Mouse (Mus musculus): ENCODE measurements around the gene Zfp697. TPM values are rescaled to one million over a fixed set of nuclear protein-coding genes. Genes with fewer than 3 reads are reported as not detected.

The Zfp697 gene
- polyA plus RNA-seq, 1 experiment from 2014 or later = 9.2 TPM

GRCm38 (mm10) chr3:98780921-98781320 lies 398.7 kb downstream of the Zfp697 start:
- Histone ChIP-seq H3K27ac (ENCODE audit: low read length) (no peak overlapping the region), H3K9me3 (ENCODE audit: low read length) (no peaks in the 10 kb centered on the region), H3K36me3 (ENCODE audit: insufficient read depth, low read length) (no peaks in the 10 kb centered on the region), H3K9ac (replicated peaks; ENCODE audit: low read depth) (no peak overlapping the region), H3K4me1 (ENCODE audit: insufficient read depth, low read depth, low read length) (no peaks in the 10 kb centered on the region), H3K27me3 (replicated peaks; ENCODE audit: insufficient read depth, low read length) (no peaks in the 10 kb centered on the region), H3K4me2 (replicated peaks; ENCODE audit: low read depth, low read length) (no peak overlapping the region), H3K4me3 (ENCODE audit: low read depth, low read length) (no peak overlapping the region)
- TF ChIP-seq EP300 (IDR thresholded peaks at IDR 0.05) (no peak), CTCF (IDR thresholded peaks at IDR 0.05) (no peak)
- DNase-seq (ENCODE audit: low spot score) (no peak), ATAC-seq (no peak)

GRCm38 (mm10) chr3:98782181-98782868 lies 400.1 kb downstream of the Zfp697 start:
- Histone ChIP-seq H3K9me3 (ENCODE audit: low read length) (no peaks in the 10 kb centered on the region), H3K4me2 (replicated peaks; ENCODE audit: low read depth, low read length) (no peak overlapping the region), H3K27me3 (replicated peaks; ENCODE audit: insufficient read depth, low read length) (no peaks in the 10 kb centered on the region), H3K36me3 (ENCODE audit: insufficient read depth, low read length) (no peaks in the 10 kb centered on the region), H3K27ac (ENCODE audit: low read length) (no peak overlapping the region), H3K4me1 (ENCODE audit: insufficient read depth, low read depth, low read length) (no peaks in the 10 kb centered on the region), H3K4me3 (ENCODE audit: low read depth, low read length) (no peak overlapping the region), H3K9ac (replicated peaks; ENCODE audit: low read depth) (no peak overlapping the region)
- no peak for DNase-seq (ENCODE audit: low spot score)
- no peak for TF ChIP-seq EP300 (IDR thresholded peaks at IDR 0.05)
- TF ChIP-seq CTCF (IDR thresholded peaks at IDR 0.05) = no peak
- no peak for ATAC-seq

- ATAC-seq (no peak), DNase-seq (ENCODE audit: low spot score) (no peak)
- Histone ChIP-seq H3K27me3 (replicated peaks; ENCODE audit: insufficient read depth, low read length) (no peaks in the 10 kb centered on the region), H3K27ac (ENCODE audit: low read length) (no peak overlapping the region), H3K4me1 (ENCODE audit: insufficient read depth, low read depth, low read length) (no peaks in the 10 kb centered on the region), H3K36me3 (ENCODE audit: insufficient read depth, low read length) (no peaks in the 10 kb centered on the region), H3K4me3 (ENCODE audit: low read depth, low read length) (no peak overlapping the region), H3K9me3 (ENCODE audit: low read length) (no peaks in the 10 kb centered on the region), H3K9ac (replicated peaks; ENCODE audit: low read depth) (no peak overlapping the region), H3K4me2 (replicated peaks; ENCODE audit: low read depth, low read length) (no peak overlapping the region)
- TF ChIP-seq EP300 (IDR thresholded peaks at IDR 0.05) = no peak
- TF ChIP-seq CTCF (IDR thresholded peaks at IDR 0.05) = no peak
- WGBS = 48% methylated on average over 2 of the region's 2 CpGs
Measured at GRCm38 (mm10) chr3:98786551-98786950, 404.3 kb downstream of the Zfp697 start.

Other genes with a start within 250 kb of the Zfp697 start
- gene Adam30, start 221.8 kb upstream of the Zfp697 start, polyA plus RNA-seq (2015; fragmentation: Nextera tagmentation; extraction: Ambion mirVana) = not detected in 2 replicates
- gene Reg4, start 160.3 kb upstream of the Zfp697 start, polyA plus RNA-seq (2015; fragmentation: Nextera tagmentation; extraction: Ambion mirVana) = not detected in 2 replicates
- gene Hmgcs2, start 102.0 kb upstream of the Zfp697 start, polyA plus RNA-seq (2015; fragmentation: Nextera tagmentation; extraction: Ambion mirVana) = 12.8 and 34.0 TPM in 2 replicates
- 12.1 and 15.1 TPM in 2 replicates for gene Phgdh, start 42.5 kb upstream of the Zfp697 start, polyA plus RNA-seq (2015; fragmentation: Nextera tagmentation; extraction: Ambion mirVana)
- not detected in 2 replicates for gene Gm4450, start 74.7 kb downstream of the Zfp697 start, polyA plus RNA-seq (2015; fragmentation: Nextera tagmentation; extraction: Ambion mirVana)
- not detected in 2 replicates for gene Hsd3b4, start 128.1 kb downstream of the Zfp697 start, polyA plus RNA-seq (2015; fragmentation: Nextera tagmentation; extraction: Ambion mirVana)
- gene Gm10681, start 206.3 kb downstream of the Zfp697 start, polyA plus RNA-seq (2015; fragmentation: Nextera tagmentation; extraction: Ambion mirVana) = not detected in 2 replicates
- gene Hsd3b5, start 247.8 kb downstream of the Zfp697 start, polyA plus RNA-seq (2015; fragmentation: Nextera tagmentation; extraction: Ambion mirVana) = not detected in 2 replicates